Mouse (Mus musculus): ENCODE results near the gene Rasal1.

The Rasal1 gene

DNA sequence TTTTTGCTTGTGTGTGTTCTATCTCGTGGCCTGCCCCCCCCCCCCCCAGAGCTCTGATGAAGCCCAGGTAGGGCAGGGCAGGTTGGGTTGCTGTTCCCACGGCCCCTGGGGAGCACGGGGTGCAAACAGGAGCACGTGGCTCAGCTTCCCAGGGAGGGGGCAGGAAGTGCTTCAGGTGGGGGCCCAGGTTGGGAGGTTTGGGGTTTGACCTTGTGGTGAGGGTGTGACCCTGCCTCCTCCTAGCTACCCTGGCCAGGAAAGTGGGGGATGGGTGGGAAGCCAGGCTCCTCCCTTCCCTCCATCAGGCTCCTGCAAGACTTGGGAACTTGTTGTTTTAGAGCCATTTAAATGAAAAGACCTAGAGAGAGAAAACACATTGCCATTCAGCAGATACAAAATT is 39.8 kb downstream of the Rasal1 start:
- CTCF ChIA-PET = interaction anchor here in 3 of 4 experiments (0.5 to 3.2 kb wide), 8 partner anchors 9 to 185 kb away, joined by 3 to 16 read pairs (median 4); partner anchors contain the start of genes Plbd2 (in 1 of the 3) and Rasal1 (in 1 of the 3)

DNA sequence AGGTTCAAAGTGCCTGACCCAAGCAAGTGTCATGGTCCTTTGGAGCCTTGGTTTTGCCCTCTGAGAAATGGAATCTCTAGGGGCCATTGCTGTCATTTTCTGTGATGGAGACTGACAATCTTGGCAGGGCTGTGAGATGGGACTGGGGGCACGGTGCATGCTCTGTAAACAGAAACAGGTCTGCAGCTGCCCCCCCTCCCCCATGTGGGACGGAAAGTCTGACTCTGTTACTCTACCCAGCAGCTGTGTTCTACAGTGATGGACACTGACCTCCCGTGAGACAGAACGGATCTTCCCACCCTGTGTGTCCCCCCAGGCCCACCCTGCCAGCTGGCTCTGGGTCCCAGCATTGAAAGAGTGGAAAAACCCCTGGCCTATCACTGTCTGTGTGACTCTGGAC is 41.8 kb downstream of the Rasal1 start:
- POLR2A ChIA-PET = interaction anchor here in 1 of 4 experiments (0.9 to 11.9 kb wide), 2 partner anchors 10 to 19 kb away, joined by 3 to 147 read pairs; no protein-coding TSS in a partner anchor

More for the DNA sequence above, 39.8 kb downstream of the Rasal1 start:
- POLR2A ChIA-PET = interaction anchor here (0.5 to 11.9 kb wide), 24 partner anchors 8 to 168 kb away, joined by 3 to 147 read pairs (median 4); no protein-coding TSS in a partner anchor

DNA sequence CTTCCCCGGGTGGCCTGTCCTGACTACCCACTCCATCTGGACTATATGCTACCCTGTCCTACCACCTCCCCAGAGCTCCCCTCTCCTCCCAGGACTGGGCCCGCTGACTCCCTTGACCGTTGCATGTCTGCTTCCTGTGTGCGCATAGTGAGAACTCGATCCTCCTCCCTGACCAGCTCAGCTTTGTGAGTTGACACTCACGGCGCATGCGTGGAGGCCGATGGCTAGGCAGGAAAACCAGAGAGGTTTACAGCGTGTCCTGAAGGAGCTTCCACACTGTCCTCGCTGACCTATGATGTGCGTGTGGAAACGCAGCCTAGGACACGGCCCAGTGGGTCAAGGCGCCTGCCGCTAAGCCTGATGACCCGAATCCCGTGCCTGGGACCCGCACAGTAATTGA is 43.4 kb downstream of the Rasal1 start:
- ChIA-PET POLR2A (interaction anchor here (0.5 to 2.5 kb wide), 18 partner anchors 9 to 496 kb away, joined by 3 to 13 read pairs (median 4); no protein-coding TSS in a partner anchor), CTCF (interaction anchor here in 2 of 4 experiments (0.6 to 1.6 kb wide), 6 partner anchors 12 to 72 kb away, joined by 3 to 8 read pairs (median 4); no protein-coding TSS in a partner anchor)

More for the DNA sequence above, 41.8 kb downstream of the Rasal1 start:
- CTCF ChIA-PET = interaction anchor here in 2 of 4 experiments (0.5 to 3.2 kb wide), 2 partner anchors 11 to 576 kb away, joined by 6 to 16 read pairs; no protein-coding TSS in a partner anchor

DNA sequence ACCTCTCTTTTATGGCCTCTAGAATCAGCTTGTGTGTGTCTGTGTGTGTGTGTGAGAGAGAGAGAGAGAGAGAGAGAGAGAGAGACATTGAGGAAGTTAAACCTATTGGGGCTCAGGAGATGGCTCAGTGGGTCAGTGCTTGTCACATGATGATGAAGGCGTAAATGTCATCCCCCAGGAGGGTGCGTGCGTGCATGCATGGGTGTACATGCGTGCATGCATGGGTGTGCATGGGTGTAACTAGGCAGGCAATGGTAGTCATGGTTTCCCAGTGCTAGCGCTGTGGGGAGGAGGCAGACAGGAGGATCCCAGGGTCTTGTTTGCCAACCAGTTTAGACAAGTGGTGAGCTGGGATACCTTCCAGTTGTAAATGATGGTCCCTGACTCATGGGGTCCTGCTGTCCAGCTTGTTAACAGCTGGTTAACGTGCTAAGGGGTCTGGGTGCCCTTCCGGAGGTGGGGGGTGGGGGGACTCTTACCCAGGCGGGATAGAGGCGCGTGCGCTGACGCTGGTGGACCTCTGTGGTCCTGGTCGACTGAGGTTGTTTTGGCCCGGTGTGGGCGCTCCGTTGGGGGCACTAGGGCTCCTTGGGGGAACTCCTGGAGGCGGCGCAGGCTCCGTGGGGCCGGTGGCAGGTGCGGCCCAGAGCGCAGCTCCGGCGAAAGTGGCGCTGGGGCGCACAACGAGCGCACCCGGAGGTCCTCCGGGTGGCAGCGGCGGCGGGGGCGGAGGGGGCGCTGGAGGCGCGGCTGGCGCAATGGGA is 45.5 kb downstream of the Rasal1 start:
- POLR2A ChIA-PET = interaction anchor here in 3 of 4 experiments (0.6 to 7.7 kb wide), 6 partner anchors 11 to 194 kb away, joined by 3 to 74 read pairs (median 6); partner anchors contain the start of genes Ddx54 (in 1 of the 3), Oas1g (in 1 of the 3) and Rita1 (in 1 of the 3)
- CTCF ChIA-PET = interaction anchor here in 2 of 4 experiments (0.7 to 1.0 kb wide), 3 partner anchors 75 to 93 kb away, joined by 3 read pairs; no protein-coding TSS in a partner anchor

DNA sequence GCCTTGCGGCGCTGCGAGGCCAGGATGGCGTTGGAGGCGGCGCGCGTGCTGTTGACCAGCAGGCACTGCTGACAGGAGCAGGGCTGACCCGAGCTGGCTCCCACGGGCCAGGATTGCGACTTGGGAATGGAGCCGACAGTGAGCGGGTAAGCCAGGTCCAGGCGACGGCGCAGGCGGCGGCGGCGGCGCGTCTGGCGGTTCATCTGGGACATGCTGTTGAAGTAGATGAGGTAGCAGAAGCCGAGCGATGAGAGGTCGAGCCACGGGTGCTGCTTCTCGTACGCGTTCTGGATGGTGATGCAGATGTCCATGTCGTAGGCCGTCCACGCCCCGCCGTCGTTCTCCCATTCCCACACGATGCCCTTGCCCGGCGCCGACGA is 46.1 kb downstream of the Rasal1 start:
- POLR2A ChIA-PET = interaction anchor here in 2 of 4 experiments (1.0 to 7.7 kb wide), 4 partner anchors 11 to 15 kb away, joined by 5 to 74 read pairs (median 6); no protein-coding TSS in a partner anchor
- CTCF ChIA-PET = interaction anchor here in 1 of 4 experiments (0.8 to 1.0 kb wide), 2 partner anchors 75 to 94 kb away, joined by 3 read pairs; no protein-coding TSS in a partner anchor

DNA sequence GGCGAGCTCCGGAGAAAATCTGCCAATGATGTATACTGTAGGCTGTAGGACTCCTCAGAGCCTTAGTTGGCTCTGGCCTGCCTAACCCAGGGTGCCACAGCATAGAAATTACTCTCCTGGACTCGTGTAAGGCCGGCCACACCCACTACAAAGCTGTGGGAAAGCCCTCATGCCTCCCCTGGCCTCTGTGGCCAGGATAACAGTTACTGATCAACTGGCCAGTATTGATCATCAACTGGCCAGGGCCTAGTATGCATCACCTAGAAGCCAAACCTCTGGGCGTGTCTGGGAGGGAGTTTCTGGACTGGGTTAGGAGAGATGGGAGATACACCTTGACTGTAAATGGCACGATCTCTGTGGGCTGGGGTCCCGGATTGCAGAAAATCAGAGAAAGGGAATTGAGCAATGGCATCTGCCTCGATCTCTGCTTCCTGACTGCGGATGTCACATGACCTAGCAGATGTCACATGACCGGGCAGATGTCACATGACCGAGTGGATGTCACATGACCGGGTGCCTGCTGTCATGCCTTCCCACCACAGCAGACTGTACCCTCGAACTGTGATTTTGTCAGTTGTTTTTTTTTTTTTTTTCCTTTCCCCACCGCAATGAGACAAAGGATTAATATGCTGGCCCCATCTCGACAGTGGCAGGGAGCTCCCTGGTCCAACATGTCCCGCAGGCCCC is 47.6 kb downstream of the Rasal1 start:
- POLR2A ChIA-PET = interaction anchor here (0.6 to 9.9 kb wide), 46 partner anchors 8 to 1110 kb away, joined by 3 to 147 read pairs (median 5); partner anchors contain the start of gene Dtx1 (in 1 of the 4)
- CTCF ChIA-PET = interaction anchor here (0.7 to 2.7 kb wide), 14 partner anchors 10 to 1158 kb away, joined by 3 to 15 read pairs (median 6); no protein-coding TSS in a partner anchor

DNA sequence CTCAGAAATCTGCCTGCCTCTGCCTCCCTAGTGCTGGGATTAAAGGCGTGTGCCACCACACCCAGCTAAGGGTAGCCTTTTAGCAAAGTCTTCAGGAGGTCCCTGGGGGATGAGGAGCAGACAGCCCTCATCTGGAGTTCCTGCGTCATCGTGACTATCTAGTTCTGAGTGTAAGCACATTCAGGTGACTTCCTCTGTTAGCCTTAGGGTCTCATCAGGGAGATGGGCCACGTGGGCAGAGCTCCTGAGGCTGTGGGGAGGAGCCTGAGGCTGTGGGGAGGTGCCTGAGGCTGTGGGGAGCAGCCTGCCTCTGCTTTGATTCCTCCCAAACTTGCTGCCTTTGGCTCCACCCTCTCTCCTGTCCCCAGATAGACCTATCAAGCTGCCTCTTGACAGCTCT is 48.3 kb downstream of the Rasal1 start:
- CTCF ChIA-PET = interaction anchor here (0.5 to 2.7 kb wide), 22 partner anchors 8 to 1159 kb away, joined by 3 to 15 read pairs (median 5); no protein-coding TSS in a partner anchor
- POLR2A ChIA-PET = interaction anchor here (0.6 to 9.9 kb wide), 61 partner anchors 8 to 1110 kb away, joined by 3 to 147 read pairs (median 5); partner anchors contain the start of genes Ddx54 (in 1 of the 4), Dtx1 (in 1 of the 4), Oas1c (in 1 of the 4) and Rita1 (in 1 of the 4)

DNA sequence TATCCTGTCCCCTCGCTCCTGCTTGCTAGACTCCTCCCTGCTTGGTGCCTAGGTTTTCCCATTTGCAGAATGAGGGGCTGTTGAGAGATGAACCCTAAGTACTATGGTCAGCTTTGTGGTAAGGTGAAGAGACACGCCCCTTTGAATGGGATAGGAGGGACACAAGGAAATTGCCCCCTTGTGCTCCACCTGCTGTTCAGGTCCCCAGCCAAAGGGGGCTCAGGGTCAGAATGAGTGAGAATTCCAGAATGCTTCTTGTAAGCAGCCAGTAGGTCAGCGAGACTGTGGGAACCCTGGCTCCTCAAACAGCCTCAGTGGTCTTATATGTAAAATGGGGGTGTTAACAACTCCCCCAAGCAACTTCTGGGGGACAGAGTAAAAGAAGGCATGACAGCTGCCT is 49.6 kb downstream of the Rasal1 start:
- POLR2A ChIA-PET = interaction anchor here in 3 of 4 experiments (1.0 to 9.9 kb wide), 14 partner anchors 8 to 114 kb away, joined by 3 to 147 read pairs (median 16); partner anchors contain the start of gene Oas1c (in 1 of the 3)

DNA sequence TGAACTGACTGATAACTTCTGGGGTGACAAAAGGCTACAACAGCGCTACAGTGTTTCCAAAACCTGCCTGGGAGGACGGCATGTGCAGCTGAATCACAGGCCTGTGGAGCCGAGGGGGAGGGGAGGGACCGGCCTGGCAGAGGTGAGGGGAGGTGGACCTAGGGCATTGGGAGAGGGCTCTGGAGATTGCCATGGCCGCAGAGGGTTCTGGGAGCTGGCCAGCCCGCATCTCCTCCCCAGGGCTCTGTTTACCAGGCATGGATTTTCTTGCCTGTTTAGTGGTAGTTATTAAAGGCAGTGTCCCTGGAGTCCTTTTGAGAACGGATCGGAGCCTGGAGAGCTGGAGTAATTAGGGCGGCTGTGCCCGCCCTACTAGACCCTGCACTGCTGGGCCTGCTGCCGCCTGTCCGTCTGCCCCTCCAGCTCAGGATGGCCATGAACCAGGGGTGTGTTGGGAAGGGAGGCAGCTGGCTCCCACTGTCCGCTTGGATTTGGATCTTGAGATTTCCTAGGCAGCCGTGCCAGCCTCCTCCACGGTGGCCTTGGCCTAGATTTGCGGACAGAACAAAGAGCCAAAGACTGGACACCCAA is 50.3 kb downstream of the Rasal1 start:
- CTCF ChIA-PET = interaction anchor here in 3 of 4 experiments (0.6 to 2.7 kb wide), 5 partner anchors 19 to 39 kb away, joined by 3 to 15 read pairs (median 5); no protein-coding TSS in a partner anchor
- POLR2A ChIA-PET = interaction anchor here in 3 of 4 experiments (0.6 to 9.9 kb wide), 11 partner anchors 8 to 189 kb away, joined by 3 to 147 read pairs (median 20); partner anchors contain the start of genes Oas1c (in 1 of the 3) and Oas1g (in 1 of the 3)

More for the DNA sequence above, 49.6 kb downstream of the Rasal1 start:
- CTCF ChIA-PET = interaction anchor here in 3 of 4 experiments (0.6 to 2.7 kb wide), 6 partner anchors 16 to 78 kb away, joined by 3 to 15 read pairs (median 6); no protein-coding TSS in a partner anchor

DNA sequence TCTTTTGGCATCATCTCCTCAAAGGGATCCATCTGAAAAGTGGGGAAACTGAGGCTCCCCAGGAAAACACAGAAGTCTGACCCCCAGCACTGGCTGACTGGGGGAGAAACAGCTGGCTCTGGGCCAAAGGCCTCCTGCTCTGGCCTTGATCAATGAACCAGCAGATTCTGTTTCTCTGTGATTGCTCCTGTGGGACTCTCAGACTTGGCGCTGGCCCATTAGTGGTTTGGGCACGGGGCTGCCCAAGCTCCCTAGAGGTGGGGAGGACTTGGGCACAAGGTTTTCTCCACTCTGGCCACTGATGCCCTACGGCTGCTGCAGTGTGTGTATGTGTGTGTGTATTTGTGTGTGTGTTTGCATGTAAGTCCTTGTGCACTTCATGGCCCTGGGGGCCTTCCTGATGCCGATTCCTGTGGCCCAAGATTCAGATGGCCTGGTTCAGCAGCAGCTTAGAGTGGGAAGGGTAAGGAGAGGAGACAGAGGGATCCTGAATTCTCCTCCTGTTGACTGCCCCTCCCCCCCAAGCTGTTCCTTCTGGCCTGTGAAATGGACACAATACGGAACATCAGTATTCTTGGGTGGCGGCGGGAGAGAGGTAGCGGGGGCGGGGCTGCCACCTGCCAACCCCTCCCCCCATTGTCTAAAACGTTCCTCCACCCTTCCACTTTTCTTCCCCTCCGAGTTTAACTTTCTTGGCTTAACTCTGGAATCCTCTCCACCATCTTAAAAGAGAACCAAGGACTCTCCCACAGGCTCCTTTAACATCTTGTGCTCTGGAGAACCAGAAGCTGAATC is 52.6 kb downstream of the Rasal1 start:
- ChIA-PET POLR2A (interaction anchor here in 3 of 4 experiments (0.6 to 9.9 kb wide), 12 partner anchors 7 to 1811 kb away, joined by 3 to 147 read pairs (median 4); partner anchors contain the start of genes Ddx54 (in 1 of the 3) and Rita1 (in 1 of the 3)), CTCF (interaction anchor here in 3 of 4 experiments (0.5 to 1.2 kb wide), 5 partner anchors 13 to 109 kb away, joined by 3 to 4 read pairs (median 3); no protein-coding TSS in a partner anchor)

DNA sequence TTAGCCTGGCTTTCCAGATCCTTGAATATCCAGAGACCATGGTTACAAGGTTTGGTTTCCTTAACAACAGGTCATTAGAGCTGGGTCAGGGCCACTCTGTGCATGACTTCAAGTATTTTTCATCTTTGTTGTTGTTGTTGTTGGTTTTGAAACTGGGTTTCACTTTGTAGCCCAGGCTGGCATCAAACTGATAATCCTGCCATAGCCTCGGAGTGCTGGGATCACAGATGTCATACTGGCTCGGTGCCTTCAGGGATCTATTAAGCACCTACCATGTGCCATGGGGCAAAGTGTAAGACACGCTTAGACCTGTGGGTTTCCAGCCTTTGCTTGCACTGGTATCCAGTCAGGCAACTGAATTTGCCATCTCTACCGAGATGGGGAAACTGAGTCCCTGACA is 53.8 kb downstream of the Rasal1 start:
- ChIA-PET POLR2A (interaction anchor here in 2 of 4 experiments (0.7 to 9.9 kb wide), 4 partner anchors 11 to 71 kb away, joined by 3 to 147 read pairs (median 4); no protein-coding TSS in a partner anchor), CTCF (no interaction called here)

DNA sequence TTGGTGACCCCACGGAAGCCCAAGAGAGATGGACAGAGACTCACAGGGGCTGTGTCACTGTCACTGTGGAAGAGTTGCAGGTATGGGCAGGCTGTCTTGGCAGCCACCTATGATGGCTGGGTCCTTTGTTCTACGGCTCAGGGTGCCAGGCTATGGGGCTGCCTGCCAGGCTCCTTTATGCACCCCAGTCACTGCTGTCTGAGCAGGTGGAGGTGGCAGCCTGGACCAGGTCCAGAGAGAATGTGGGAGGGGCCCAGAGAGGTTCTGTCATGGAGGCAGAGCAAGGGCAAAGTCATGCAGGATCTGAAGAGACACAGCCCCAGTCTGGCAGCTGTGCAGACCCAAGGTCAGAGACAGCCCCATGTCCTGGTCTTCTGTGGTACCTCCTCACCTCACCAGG is 54.4 kb downstream of the Rasal1 start:
- ChIA-PET CTCF (interaction anchor here in 1 of 4 experiments (0.6 kb wide), 1 partner anchor 13 kb away, joined by 11 read pairs; no protein-coding TSS in a partner anchor), POLR2A (interaction anchor here in 2 of 4 experiments (0.6 to 9.9 kb wide), 5 partner anchors 11 to 93 kb away, joined by 3 to 147 read pairs (median 3); no protein-coding TSS in a partner anchor)

DNA sequence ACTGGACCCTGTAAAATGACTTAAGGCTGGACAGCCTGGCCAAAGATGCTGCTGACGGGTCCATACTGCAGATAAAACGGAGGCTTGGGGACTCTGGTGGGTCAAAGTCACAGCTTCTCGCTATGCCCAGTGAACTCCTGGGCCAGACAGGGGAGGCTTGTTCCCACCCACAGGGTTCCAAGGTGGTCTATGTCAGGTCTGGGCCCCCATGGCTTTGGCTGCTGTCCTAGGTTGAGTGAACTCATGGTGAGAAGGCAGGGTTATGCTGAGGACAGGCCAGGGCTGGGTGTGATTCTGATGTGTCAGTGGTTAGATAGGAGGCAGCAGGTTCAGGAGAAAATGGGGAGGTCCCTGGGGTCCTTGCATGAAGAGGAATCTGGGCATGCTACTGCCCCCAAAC is 55.0 kb downstream of the Rasal1 start:
- CTCF ChIA-PET = interaction anchor here in 1 of 4 experiments (0.6 kb wide), 1 partner anchor 32 kb away, joined by 13 read pairs; no protein-coding TSS in a partner anchor
- POLR2A ChIA-PET = interaction anchor here in 2 of 4 experiments (0.6 to 9.9 kb wide), 4 partner anchors 12 to 92 kb away, joined by 3 to 147 read pairs (median 4); no protein-coding TSS in a partner anchor

DNA sequence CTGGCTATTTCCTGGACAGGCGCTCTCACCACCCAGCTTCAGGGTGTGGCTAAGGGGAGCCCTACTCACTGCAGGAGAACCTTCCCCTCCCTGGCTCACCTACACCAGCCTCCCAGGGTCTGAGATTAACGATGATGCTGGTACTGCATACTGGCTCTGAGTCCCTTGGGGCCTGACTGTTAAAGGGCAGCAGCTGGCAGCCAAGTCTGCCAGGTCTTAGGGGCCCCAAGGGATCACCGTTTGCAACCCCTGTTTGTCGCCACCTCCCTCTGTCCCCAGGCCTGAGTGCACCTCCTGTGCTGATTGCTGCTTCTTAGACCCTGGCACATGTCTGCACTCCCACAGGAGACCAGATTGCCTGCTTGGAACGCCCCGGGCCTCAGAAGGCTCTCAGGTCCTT is 55.8 kb downstream of the Rasal1 start:
- POLR2A ChIA-PET = interaction anchor here in 3 of 4 experiments (0.6 to 9.9 kb wide), 4 partner anchors 7 to 109 kb away, joined by 3 to 147 read pairs (median 47); no protein-coding TSS in a partner anchor
- CTCF ChIA-PET = interaction anchor here in 3 of 4 experiments (0.6 kb wide), 4 partner anchors 15 to 83 kb away, joined by 3 to 13 read pairs (median 6); no protein-coding TSS in a partner anchor

DNA sequence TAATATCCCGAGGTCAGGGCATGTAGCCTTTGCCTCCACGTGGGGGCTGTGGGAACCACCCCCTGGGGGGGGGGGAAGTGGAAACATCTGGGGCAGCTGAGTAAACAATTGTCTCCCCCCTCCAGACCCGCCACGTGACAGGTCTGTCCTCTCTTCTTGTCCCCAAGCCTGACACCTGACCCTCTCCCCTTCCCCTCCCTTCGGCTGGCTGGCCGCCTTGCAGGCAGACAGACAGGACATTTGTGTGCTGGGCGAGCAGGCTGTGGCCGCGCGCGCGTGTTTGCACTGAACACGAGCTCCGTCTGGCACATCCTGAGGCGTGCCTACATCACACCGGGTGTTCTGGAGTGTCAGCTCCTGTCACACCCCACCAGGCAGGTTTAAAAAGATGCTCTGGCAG is 57.9 kb downstream of the Rasal1 start:
- CTCF ChIA-PET = interaction anchor here in 3 of 4 experiments (0.6 to 2.1 kb wide), 16 partner anchors 10 to 892 kb away, joined by 3 to 17 read pairs (median 4); no protein-coding TSS in a partner anchor
- POLR2A ChIA-PET = interaction anchor here (0.6 to 7.8 kb wide), 37 partner anchors 8 to 469 kb away, joined by 3 to 74 read pairs (median 5); no protein-coding TSS in a partner anchor

DNA sequence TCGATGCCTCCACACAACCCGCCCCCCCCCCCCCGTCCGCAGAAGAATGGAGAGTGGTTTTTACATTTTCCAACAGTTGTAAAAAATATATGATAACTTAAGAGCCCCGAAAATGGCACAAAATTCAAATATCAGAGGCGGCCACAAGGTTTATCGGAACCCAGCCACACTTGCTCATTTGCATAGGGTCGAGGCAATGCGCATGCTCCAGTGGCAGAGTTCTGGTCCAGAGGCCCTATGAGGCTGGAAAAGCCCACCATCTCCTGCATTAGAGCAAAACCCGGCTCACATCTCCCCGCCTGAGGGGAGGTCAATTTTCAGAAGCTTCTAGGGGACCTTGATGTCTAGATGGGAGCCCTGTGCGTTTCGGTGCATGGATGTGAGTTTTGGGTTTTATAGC is 58.4 kb downstream of the Rasal1 start:
- POLR2A ChIA-PET = interaction anchor here in 3 of 4 experiments (0.6 to 7.8 kb wide), 26 partner anchors 9 to 469 kb away, joined by 3 to 74 read pairs (median 6); no protein-coding TSS in a partner anchor

More for the DNA sequence above, 58.4 kb downstream of the Rasal1 start:
- CTCF ChIA-PET = interaction anchor here in 3 of 4 experiments (0.6 to 2.1 kb wide), 13 partner anchors 10 to 892 kb away, joined by 3 to 17 read pairs (median 4); no protein-coding TSS in a partner anchor
